Mouse (Mus musculus): ENCODE results near the gene Pogz.

Gene Pogz

DNA sequence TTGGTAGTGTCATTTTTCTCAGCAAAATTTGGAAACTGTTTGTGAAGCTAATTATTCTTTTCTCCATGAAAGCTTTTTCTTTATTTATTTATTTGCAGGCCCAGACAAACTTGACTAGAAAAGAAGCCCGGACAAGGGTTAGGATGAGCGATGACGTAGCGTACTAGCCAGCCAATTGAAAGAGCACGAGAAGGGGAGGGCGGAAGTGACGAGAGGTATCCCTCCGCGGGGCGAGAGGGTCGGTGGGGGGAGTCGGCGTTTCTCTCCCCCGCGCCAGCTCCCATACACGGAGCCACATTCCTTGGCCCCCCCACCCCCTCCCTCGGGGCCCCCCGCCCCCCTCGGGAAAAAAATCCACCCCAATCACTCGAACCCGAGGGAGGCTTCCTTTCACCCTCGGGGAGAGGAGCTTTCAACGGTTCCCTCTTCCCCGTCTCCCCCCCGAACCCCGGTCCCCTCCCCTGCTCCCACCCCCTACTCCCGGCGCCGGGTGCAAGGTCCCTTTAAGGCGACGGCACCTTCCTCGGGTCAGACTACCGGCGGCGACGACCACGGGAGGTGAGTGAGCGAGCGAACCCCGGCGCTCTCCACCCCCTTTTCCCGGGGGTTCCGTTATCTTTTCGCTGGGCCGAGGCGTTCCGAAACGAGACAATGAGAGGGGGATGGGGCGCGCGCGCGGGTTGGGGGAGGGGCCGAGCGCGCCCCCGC lies at the start of gene Pogz:
TSS of gene Pogz (plus strand) at position 385 of the 708 bp plus-strand sequence.
- peak; percentile 94 for DNase-seq (ENCODE audit: low spot score)

DNA sequence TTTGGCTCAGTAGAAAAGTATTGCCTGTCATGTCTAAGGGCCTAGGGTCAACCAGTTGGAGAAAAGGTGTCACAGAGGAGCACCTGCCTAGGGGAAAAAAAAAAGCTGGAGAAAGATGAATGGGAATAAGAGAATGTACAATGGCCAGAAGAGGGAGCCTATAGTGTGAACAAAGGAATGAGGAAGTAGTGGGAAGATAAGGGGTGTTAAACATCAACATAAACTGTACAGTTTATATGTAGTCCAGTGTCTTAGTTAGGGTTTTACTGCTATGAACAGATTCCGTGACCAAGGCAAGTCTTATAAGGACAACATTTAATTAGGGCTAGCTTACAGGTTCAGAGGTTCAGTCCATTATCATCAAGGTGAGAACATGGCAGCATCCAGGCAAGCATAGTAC lies 48.3 kb upstream of the Pogz start:
- no peak for DNase-seq (ENCODE audit: low spot score)

- DNase-seq (ENCODE audit: low spot score): no peak
These were observed 47.9 kb upstream of the Pogz start for GRCm38 (mm10) chr3:94789516-94789915.

DNA sequence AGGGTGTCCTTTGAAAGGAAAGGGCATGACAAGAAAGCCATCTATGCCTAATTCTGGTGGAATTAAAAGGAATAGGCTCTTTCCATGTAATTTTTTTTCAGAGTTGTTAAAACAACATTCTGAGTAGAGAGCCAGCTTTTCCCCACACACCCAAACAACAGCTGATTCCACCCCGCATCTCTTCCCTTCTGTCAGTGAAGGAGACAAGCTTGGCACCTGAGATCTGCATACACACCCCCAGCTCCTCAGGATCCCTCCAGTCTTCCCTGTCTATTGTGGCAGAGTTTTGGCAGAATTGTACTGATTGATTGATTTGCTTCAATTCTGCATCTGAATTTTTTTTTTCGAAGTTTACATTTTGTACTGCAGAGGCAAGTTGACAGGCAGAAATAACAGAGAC lies 45.1 kb upstream of the Pogz start:
- no peak for DNase-seq (ENCODE audit: low spot score)

GRCm38 (mm10) chr3:94793672-94794071 lies 43.7 kb upstream of the Pogz start:
- DNase-seq (ENCODE audit: low spot score): no peak

DNA sequence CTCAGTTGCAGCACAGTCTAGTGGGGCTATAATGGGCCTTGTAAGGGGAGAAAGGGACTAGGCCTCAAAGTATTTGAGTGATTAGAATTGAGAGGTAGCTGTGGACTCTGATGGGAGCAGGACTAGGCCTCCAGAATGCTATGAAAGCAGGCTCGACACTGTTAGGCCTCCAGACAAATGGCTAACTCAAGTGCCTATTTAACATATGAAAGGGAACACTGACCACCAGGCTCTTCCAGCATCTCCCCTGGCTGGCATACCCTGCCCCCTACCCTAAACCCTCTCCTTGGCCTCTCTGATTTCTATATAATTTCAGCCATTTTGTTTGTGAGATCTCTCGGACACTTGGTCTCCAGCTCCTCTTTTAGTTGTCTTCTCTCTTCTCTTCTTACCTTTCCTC lies 43.0 kb upstream of the Pogz start:
- no peak for DNase-seq (ENCODE audit: low spot score)

GRCm38 (mm10) chr3:94795596-94796140 lies 41.7 kb upstream of the Pogz start:
- DNase-seq (ENCODE audit: low spot score): no peak

DNA sequence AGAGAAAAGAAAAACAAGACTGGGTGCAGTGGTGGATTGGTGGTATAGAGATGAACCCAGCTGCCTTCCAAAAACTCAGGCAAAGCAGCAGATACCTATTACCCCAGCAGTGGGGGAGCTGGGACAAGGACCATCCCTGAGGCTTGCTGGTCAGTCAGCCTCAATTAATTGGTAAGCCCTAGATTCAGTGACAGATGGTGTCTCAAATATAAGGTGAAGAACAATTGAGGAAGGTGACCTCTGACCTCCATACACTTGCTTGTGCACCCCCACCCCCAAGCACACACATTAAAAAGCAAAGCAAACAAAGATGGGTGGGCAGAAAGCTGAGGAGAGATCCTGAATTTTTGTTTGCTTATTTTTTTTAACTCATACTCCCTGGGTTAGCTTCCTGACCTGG lies 41.2 kb upstream of the Pogz start:
- no peak for DNase-seq (ENCODE audit: low spot score)

DNA sequence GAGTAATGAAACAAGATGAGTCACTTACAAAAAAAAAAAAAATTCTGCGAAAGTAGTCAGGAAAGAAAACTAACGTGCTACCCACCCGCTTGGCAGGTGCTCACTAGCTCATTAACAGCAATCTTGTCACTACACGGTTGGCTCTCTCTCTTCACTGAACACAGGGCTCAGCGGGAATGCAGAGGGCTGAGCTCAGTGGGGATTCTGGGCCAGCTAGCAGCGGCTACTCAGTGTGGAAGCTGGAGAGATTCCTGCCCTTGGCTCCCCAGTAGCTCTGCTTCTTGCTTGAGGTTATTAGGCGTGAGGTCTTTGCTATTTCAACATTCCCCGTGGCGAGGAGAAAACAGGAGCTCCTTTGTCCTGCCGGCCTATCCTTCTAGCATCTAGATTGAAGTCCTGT lies 33.2 kb upstream of the Pogz start:
- DNase-seq (ENCODE audit: low spot score): no peak

DNA sequence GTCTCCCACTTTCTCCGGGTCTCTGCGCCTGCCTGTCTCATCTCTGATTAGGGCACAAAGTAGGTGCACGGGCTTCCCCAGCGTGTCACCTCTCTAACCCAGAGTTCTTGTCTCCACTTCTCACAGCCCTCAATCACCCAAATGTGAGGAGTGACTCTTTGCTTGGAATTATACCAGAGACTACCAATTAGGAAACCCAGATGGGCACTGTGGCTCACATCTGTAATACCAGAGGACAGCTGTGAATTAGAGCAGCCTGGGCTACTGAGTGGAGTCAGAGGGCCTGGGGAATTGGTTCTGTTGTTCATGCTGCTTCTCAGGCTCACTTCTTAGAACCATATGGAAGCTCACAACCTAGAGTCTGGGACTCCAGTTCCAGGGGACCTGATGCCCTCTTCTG lies 32.4 kb upstream of the Pogz start:
- DNase-seq (ENCODE audit: low spot score): no peak

- no peak for DNase-seq (ENCODE audit: low spot score)
These were observed 29.1 kb upstream of the Pogz start for GRCm38 (mm10) chr3:94808296-94808695.

GRCm38 (mm10) chr3:94811628-94812027 lies 25.7 kb upstream of the Pogz start:
- no peak for DNase-seq (ENCODE audit: low spot score)

- peak; percentile 77 for DNase-seq (ENCODE audit: low spot score)
These were observed 23.7 kb upstream of the Pogz start for GRCm38 (mm10) chr3:94813651-94814050.

DNA sequence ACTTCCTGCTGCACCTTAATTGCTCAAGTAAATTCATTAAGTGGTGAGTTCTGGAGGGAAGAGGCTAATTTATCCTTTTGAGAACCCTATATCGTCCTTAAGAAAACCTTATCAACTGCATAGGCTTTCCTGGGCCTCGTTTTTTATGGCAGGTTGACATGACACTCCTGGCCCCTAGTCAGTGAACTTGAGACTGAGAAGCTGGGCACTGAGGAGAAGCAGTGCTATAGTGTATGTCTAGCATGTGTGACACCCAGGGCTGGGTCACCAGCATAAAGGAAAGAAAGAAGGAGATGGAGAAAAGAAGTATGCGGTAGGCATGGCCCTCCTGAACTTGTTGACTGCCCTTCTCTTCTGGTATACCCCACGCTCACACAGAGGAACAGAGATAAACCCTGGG lies 23.3 kb upstream of the Pogz start:
- no peak for DNase-seq (ENCODE audit: low spot score)

DNA sequence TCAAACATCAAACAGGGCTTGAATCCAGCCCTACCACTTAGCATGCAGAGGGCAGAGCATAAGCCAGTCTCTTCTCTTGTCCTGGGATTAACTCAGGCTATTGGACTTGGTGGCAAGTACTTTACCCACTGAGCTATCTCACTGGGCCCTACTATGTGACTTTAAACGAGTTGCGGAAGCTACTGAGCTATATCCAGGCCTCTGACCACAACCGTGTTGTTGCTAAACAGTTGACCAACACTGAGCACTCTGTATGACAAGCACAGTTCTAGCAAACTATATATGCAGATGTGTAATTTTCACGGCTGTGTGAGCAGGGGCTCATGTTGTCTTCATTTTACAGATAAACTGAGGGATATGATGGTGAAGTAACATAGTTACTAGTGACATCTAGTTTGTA lies 22.7 kb upstream of the Pogz start:
- no peak for DNase-seq (ENCODE audit: low spot score)

GRCm38 (mm10) chr3:94815603-94816002 lies 21.8 kb upstream of the Pogz start:
- no peak for DNase-seq (ENCODE audit: low spot score)

DNA sequence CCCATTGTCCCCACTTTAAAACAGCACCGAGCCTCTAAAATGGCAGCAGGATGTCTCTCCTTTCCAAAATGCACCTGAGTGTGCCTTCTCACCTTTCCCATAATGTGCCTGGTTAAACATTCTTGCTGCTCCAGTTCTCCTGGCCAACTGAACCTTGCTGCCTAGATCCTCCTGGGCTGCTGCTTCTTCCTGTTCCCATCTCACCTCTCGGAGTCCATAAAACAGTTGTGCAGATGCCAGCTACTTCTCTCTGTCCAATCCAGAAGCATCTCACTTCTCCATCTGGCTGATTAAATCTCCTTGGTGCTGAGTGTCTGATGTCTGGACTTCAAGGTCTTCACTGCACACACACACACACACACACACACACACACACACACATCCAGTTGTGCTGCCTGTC lies 19.6 kb upstream of the Pogz start:
- DNase-seq (ENCODE audit: low spot score): no peak

DNA sequence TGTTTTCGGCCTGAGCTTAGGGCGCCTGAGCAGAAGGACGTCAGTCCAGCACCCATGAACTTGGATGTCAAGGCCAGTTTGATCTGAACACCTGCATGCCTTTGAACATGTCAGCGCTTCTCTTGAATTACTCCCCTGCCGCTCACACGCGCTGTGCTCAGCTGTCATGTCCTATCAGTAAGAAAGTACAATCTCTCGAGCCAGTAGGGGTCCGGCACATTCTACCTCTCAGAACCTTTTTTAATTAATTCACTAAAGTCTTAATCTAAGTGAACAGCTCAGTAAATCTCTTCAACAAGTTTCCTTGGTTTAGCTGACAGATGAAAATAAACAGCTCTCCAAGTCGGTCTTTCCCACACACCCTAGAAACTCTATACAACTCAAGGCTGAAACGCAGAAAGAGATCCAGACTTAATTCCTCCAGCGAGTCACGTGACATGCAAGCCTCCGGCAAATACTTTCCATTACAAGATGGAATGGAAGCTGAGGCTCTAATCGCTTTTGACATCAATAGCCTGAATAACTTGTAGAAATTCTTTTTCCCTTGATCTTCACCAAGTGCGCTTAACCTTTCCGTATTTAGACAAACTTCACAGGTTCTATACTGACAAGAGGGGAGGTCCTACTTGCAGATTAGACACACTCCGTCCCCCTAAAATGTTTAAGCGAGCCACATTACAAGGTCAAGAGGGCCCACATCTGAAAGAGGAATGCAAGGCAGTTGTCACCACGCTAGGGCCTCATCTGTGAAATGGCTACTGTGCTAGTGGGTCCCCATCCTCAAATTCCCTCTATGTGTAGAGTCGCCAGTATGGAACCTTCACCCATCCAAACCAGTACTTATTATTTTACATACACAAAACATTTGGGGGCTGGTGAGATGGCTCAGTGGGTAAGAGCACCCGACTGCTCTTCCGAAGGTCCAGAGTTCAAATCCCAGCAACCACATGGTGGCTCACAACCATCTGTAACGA lies 17.6 kb upstream of the Pogz start:
- no peak for DNase-seq (ENCODE audit: low spot score)

DNA sequence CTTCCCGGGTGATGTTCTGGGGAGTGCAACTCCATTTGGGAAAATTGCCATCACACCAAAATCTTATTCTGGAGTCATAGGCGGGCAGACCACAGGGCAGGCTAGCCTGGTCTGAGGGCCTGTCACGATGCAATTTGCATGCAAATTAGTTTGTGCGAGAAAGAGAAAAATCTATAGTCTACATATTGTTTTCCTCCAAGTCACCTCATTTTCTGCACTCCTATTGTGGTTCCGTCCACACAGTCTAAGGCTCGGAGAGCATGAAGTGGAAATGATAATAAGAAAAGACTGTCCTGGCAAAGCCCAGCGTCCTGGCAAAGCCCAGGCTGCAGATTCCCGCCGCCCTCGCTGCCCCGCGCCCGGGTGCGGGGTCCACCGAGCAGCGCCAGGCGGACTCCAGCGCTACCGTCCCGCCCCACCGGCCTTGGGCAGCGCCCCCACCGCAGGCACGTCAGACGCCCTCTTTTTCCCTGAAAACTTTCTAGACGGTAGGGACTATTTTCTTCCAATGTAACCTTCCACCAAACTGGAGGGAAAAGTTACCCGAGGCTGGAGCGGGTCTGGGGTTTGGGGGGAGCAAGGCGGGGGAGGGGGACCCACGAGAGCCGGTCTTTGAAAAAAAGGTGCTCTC lies 16.2 kb upstream of the Pogz start:
- DNase-seq (ENCODE audit: low spot score): peak; percentile 32

- no peak for DNase-seq (ENCODE audit: low spot score)
These were observed 15.3 kb upstream of the Pogz start for GRCm38 (mm10) chr3:94822082-94822481.

GRCm38 (mm10) chr3:94824110-94824509 lies 13.3 kb upstream of the Pogz start:
- DNase-seq (ENCODE audit: low spot score): no peak

DNA sequence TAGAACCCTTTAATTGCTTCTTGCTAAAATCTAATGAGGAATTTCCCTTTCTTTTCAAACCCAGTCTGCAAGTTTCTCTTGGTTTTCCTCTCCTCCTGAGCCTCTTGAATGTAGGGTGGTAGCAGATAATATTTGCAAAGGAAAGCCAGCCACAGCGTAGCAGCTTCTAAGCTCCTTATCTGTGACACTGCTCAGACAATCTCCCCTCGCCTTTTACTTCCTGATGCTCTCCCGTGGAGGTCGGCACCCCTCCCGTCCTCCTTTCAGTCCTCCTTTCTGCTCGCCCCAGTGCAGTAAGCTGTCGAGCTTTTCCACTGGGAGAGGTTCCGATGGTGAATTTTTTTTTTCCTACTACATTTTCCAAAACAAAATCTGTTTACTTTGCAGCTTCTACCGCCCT lies 5.3 kb upstream of the Pogz start:
- no peak for DNase-seq (ENCODE audit: low spot score)

DNA sequence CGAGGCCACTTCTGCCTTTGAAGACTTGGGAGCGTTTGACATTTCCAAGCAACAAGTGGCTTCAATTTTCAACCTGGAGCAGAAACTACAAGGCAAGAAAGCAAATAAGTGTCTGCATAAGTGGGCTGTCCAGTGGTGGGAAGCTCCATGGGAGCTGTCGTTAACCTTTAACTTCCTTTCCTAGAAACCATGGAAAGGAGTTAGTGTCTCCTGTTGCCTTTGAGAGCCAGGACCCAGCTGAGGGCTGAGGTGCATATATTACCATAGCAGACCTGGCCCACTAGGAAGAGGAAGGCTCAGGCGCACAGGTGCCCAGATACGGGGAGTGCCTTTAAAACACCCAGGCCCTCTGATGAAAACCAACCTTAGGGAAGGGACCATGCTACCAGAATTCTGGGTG lies 4.7 kb upstream of the Pogz start:
- DNase-seq (ENCODE audit: low spot score): no peak
